8 mouse cellular contexts compared by ENCODE assay signal in the genomic region with DNA sequence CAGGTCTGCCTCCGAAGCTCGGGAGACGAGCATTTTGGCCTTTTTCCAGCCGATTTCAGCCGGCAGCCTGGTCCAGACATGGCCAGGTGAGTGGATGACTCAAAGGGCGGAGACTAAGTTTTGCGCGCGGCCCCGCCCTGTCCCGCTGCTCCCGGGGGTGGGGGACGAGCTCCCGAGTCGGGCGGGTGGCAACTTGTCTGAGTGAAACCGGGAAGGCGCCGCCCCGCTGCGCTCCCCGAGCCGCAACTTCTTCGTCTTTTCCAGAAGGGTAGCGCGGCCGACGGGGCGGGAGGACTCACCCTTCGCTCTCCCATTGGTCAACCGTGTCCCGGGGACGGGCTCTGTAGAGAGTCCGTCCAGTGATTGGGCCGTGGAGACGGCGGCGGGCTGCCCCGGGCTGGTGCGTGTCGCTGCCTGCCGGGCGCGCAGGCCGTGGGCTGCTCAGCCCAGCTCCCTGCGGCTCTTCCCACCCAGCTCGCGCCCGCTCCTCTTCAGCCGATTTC. TPM values are rescaled to one million over a fixed set of nuclear protein-coding genes. Genes with fewer than 3 reads are reported as not detected.
DNase-seq lines count a peak whose midpoint lies in the region; ATAC-seq lines count a peak whose summit lies in the region.

No protein-coding gene starts in this region.

- peaks cover 11% of the 10 kb centered on the region for H3K4me1 ChIP-seq in intestine, embryonic 15.5 days (replicated peaks)

- peak overlapping the region; percentile 49 for H3K9ac ChIP-seq in intestine, embryonic 15.5 days

- DNase-seq in adrenal gland, adult 8-10 months: peak; percentile 91
- DNase-seq in embryo, embryonic 9.5 days (ENCODE audit: extremely low spot score): peak; percentile 85
- DNase-seq in gastrocnemius, postnatal 36 days: peak; percentile 84 to 91
- DNase-seq in left cerebral cortex, postnatal 14 days (ENCODE audit: low spot score in 2 of 2): peak; percentile 78 to 79
- DNase-seq in right cerebral cortex, postnatal 14 days: peak; percentile 79
- peak; percentile 89 to 93 for DNase-seq in urinary bladder, postnatal 4 days (ENCODE audit: low spot score in 2 of 2)

- H3K4me2 ChIP-seq in intestine, embryonic 15.5 days (replicated peaks): peak overlapping the region; percentile 84

- intact Hi-C loops in gastrocnemius, postnatal 36 days (cut with DNase I): no loop called here
- intact Hi-C loops in left cerebral cortex, postnatal 14 days (cut with DNase I): loop anchor here (5.0 kb wide), 1 partner anchor 33 kb away; no protein-coding TSS in a partner anchor

- H3K4me3 ChIP-seq in intestine, embryonic 15.5 days (replicated peaks): peak overlapping the region; percentile 49

- peak; percentile 91 for ATAC-seq in intestine, embryonic 15.5 days
- ATAC-seq in megakaryocyte-erythroid progenitor cell, adult 5-6 weeks (replicated peaks; ENCODE audit: low FRiP score, low TSS enrichment, poor library complexity, severe bottlenecking): peak; percentile 93

- H3K36me3 ChIP-seq in intestine, embryonic 15.5 days: no peaks in the 10 kb centered on the region; the same call in 1 of the 2 replicates

- peak overlapping the region; percentile 86 for H3K27ac ChIP-seq in intestine, embryonic 15.5 days

- H3K9me3 ChIP-seq in intestine, embryonic 15.5 days: no peaks in the 10 kb centered on the region

- peaks cover 13% of the 10 kb centered on the region for H3K27me3 ChIP-seq in intestine, embryonic 15.5 days (replicated peaks)

- WGBS in intestine, embryonic 15.5 days: 0% methylated on average over 47 of the region's 50 CpGs

RNA-seq across cellular contexts. Expression of a gene that starts 2.3 kb away (rescaled TPM):
- 1 to 10 TPM; 2.0 to 3.0 (median 2.3) TPM for total RNA-seq in adrenal gland, adult 8-10 months (2022)
- 1 to 10 TPM in 1 of 2 experiments, under 1 TPM in 1; 0.94 to 1.2 TPM for total RNA-seq in gastrocnemius, postnatal 36 days (2021)
- 47.4 and 51.0 TPM in 2 replicates for polyA plus RNA-seq in intestine, embryonic 15.5 days (2015; fragmentation: Nextera tagmentation; extraction: Ambion mirVana)
- total RNA-seq in left cerebral cortex, postnatal 14 days (2021): 1 to 10 TPM; 1.0 to 1.4 TPM
- total RNA-seq in megakaryocyte-erythroid progenitor cell, adult 5-6 weeks (2014; fragmentation: Nextera tagmentation): 1.7 and 2.7 TPM in 2 replicates
- 1.3 and 2.0 TPM in 2 replicates for total RNA-seq in megakaryocyte-erythroid progenitor cell, adult 5-6 weeks (2017)

RNA-seq across cellular contexts. Expression of a gene that starts 15.5 kb away (rescaled TPM):
- total RNA-seq in adrenal gland, adult 8-10 months (2022): 10 to 100 TPM; 17.0 to 19.4 (median 18.5) TPM
- total RNA-seq in gastrocnemius, postnatal 36 days (2021): 1 to 10 TPM; 4.7 to 5.7 TPM
- 16.5 and 19.8 TPM in 2 replicates for polyA plus RNA-seq in intestine, embryonic 15.5 days (2015; fragmentation: Nextera tagmentation; extraction: Ambion mirVana)
- 10 to 100 TPM in 1 of 2 experiments, 1 to 10 TPM in 1; 9.5 to 10.6 TPM for total RNA-seq in left cerebral cortex, postnatal 14 days (2021)
- 16.0 and 20.9 TPM in 2 replicates for total RNA-seq in megakaryocyte-erythroid progenitor cell, adult 5-6 weeks (2014; fragmentation: Nextera tagmentation)
- 19.5 and 29.3 TPM in 2 replicates for total RNA-seq in megakaryocyte-erythroid progenitor cell, adult 5-6 weeks (2017)

RNA-seq across cellular contexts. Expression of a gene that starts 25.1 kb away (rescaled TPM):
- 10 to 100 TPM in 2 of 4 experiments, 1 to 10 TPM in 2; 6.1 to 15.6 (median 9.6) TPM for total RNA-seq in adrenal gland, adult 8-10 months (2022)
- total RNA-seq in gastrocnemius, postnatal 36 days (2021): 1 to 10 TPM; 2.6 to 3.3 TPM
- polyA plus RNA-seq in intestine, embryonic 15.5 days (2015; fragmentation: Nextera tagmentation; extraction: Ambion mirVana): 6.7 and 7.1 TPM in 2 replicates
- 1 to 10 TPM; 9.2 to 9.6 TPM for total RNA-seq in left cerebral cortex, postnatal 14 days (2021)
- total RNA-seq in megakaryocyte-erythroid progenitor cell, adult 5-6 weeks (2014; fragmentation: Nextera tagmentation): 1.2 and 6.2 TPM in 2 replicates
- total RNA-seq in megakaryocyte-erythroid progenitor cell, adult 5-6 weeks (2017): 16.9 and 29.6 TPM in 2 replicates

RNA-seq across cellular contexts. Expression of a gene that starts 46.4 kb away (rescaled TPM):
- 10 to 100 TPM; 39.6 to 62.0 (median 48.8) TPM for total RNA-seq in adrenal gland, adult 8-10 months (2022)
- not detected for total RNA-seq in gastrocnemius, postnatal 36 days (2021)
- polyA plus RNA-seq in intestine, embryonic 15.5 days (2015; fragmentation: Nextera tagmentation; extraction: Ambion mirVana): 7.5 and 8.1 TPM in 2 replicates
- not detected for total RNA-seq in left cerebral cortex, postnatal 14 days (2021)
- not detected in 2 replicates for total RNA-seq in megakaryocyte-erythroid progenitor cell, adult 5-6 weeks (2014; fragmentation: Nextera tagmentation)
- not detected in 2 replicates for total RNA-seq in megakaryocyte-erythroid progenitor cell, adult 5-6 weeks (2017)

RNA-seq across cellular contexts. Expression of a gene that starts 50.3 kb away (rescaled TPM):
- total RNA-seq in adrenal gland, adult 8-10 months (2022): 10 to 100 TPM; 17.9 to 39.5 (median 29.0) TPM
- 10 to 100 TPM; 24.5 to 35.2 TPM for total RNA-seq in gastrocnemius, postnatal 36 days (2021)
- polyA plus RNA-seq in intestine, embryonic 15.5 days (2015; fragmentation: Nextera tagmentation; extraction: Ambion mirVana): 2.0 and 4.1 TPM in 2 replicates
- 10 to 100 TPM; 29.3 to 32.9 TPM for total RNA-seq in left cerebral cortex, postnatal 14 days (2021)
- 16.2 and 24.1 TPM in 2 replicates for total RNA-seq in megakaryocyte-erythroid progenitor cell, adult 5-6 weeks (2014; fragmentation: Nextera tagmentation)
- 5.0 and 8.1 TPM in 2 replicates for total RNA-seq in megakaryocyte-erythroid progenitor cell, adult 5-6 weeks (2017)

Comparison
In these comparisons a context has a peak if more than half of its experiments do, and no peak if none do; other contexts are left out.
1. Peak in every context shown above with its lines: DNase-seq, ATAC-seq, H3K4me3 ChIP-seq and H3K27ac ChIP-seq.